Mouse (Mus musculus) C2C12 (cell line): ENCODE data around the gene Nr1h3. TPM values are rescaled to one million over a fixed set of nuclear protein-coding genes. Genes with fewer than 3 reads are reported as not detected.

Source experiments
- H3K27me3 ChIP-seq: one replicate; pipeline ENCODE4 v1.6.1; 2011; ENCODE audit not compliant: control insufficient read depth, insufficient read depth, insufficient read length
- H3K36me3 ChIP-seq: one replicate; pipeline ENCODE4 v1.6.1; 2011; ENCODE audit not compliant: control insufficient read depth, insufficient read depth
- H3K4me3 ChIP-seq: one replicate; pipeline ENCODE4 v1.5.1; 2011; ENCODE audit warnings: mild to moderate bottlenecking, control low read depth; ENCODE audit not compliant: poor library complexity, insufficient read depth, severe bottlenecking
- H3K79me2 ChIP-seq: one replicate; pipeline ENCODE4 v1.6.1; 2011; ENCODE audit not compliant: control insufficient read depth, insufficient read depth
- H3K79me3 ChIP-seq: one replicate; pipeline ENCODE4 v1.6.1; 2011; ENCODE audit warnings: low read depth, control low read depth
- H3ac ChIP-seq: one replicate; pipeline ENCODE3; 2011; ENCODE audit warnings: low read depth; ENCODE audit not compliant: control insufficient read depth, insufficient read length
- CEBPB ChIP-seq: IDR thresholded peaks from one replicate; pipeline ENCODE4 v1.6.1; 2011; ENCODE audit warnings: low read depth, mild to moderate bottlenecking, control low read depth, moderate library complexity
- CTCF ChIP-seq: IDR thresholded peaks from one replicate; pipeline ENCODE4 v1.5.1; 2011; ENCODE audit not compliant: control insufficient read depth, insufficient read depth, insufficient read length
- FOSL1 ChIP-seq: IDR thresholded peaks from one replicate; pipeline ENCODE4 v1.8.0; 2011; ENCODE audit warnings: mild to moderate bottlenecking, low read length; ENCODE audit not compliant: poor library complexity, insufficient read depth, severe bottlenecking
- MAX ChIP-seq: IDR thresholded peaks from one replicate; pipeline ENCODE4 v1.6.1; 2011; ENCODE audit warnings: mild to moderate bottlenecking, control low read depth
- MYOD1 ChIP-seq: IDR thresholded peaks from one replicate; pipeline ENCODE4 v1.6.1; 2011; ENCODE audit warnings: low read depth; ENCODE audit not compliant: control insufficient read depth, insufficient read length
- MYOG ChIP-seq: IDR thresholded peaks from one replicate; pipeline ENCODE4 v1.6.1; 2011; ENCODE audit not compliant: control insufficient read depth, insufficient read length; ENCODE audit errors: extremely low read depth
- USF1 ChIP-seq: IDR thresholded peaks from one replicate; pipeline ENCODE4 v1.6.1; 2011; ENCODE audit warnings: low read depth, mild to moderate bottlenecking, control low read depth, moderate library complexity
- polyA plus RNA-seq: library from polyadenylated mRNA; unstranded; fragments of >200 nt; fragmentation: generic; extraction: Trizol; gene quantifications from one replicate; pipeline ENCODE4 v1.2.1, GENCODE M21; 2012; ENCODE audit warnings: missing spikeins

Nr1h3 gene
- polyA plus RNA-seq, 1 experiment = 0.21 TPM

- Histone ChIP-seq H3K36me3 (no peaks in the 10 kb centered on the region), H3K4me3 (no peak overlapping the region), H3K79me2 (no peaks in the 10 kb centered on the region), H3K27me3 (no peaks in the 10 kb centered on the region), H3ac (no peak overlapping the region), H3K79me3 (no peaks in the 10 kb centered on the region)
- TF ChIP-seq CTCF = peak; percentile 71
- no peak for TF ChIP-seq MAX
These were observed 7.9 kb downstream of the Nr1h3 start for GRCm38 (mm10) chr2:91194624-91195332.

GRCm38 (mm10) chr2:91190501-91190900, 12.1 kb downstream of the Nr1h3 start:
- no peak overlapping the region for H3K4me3 ChIP-seq
- H3ac ChIP-seq = no peak overlapping the region
- no peaks in the 10 kb centered on the region for H3K79me3 ChIP-seq
- TF ChIP-seq MYOD1 = no peak
- no peak for TF ChIP-seq MAX
- no peak for TF ChIP-seq CEBPB
- no peak for TF ChIP-seq USF1
- H3K36me3 ChIP-seq = no peaks in the 10 kb centered on the region
- H3K27me3 ChIP-seq = no peaks in the 10 kb centered on the region
- H3K79me2 ChIP-seq = no peaks in the 10 kb centered on the region

- no peak overlapping the region for H3ac ChIP-seq
- H3K4me3 ChIP-seq = no peak overlapping the region
- no peak for TF ChIP-seq MAX
- no peak for TF ChIP-seq CTCF
- TF ChIP-seq MYOD1 = no peak
- no peak for TF ChIP-seq USF1
- TF ChIP-seq CEBPB = no peak
- TF ChIP-seq MYOG = no peak
- no peak for TF ChIP-seq FOSL1
- H3K36me3 ChIP-seq = no peaks in the 10 kb centered on the region
- H3K27me3 ChIP-seq = no peaks in the 10 kb centered on the region
- no peaks in the 10 kb centered on the region for H3K79me2 ChIP-seq
- H3K79me3 ChIP-seq = no peaks in the 10 kb centered on the region
These were observed 15.2 kb downstream of the Nr1h3 start for GRCm38 (mm10) chr2:91187431-91187830.

GRCm38 (mm10) chr2:91186208-91186607, 16.4 kb downstream of the Nr1h3 start:
- no peak for TF ChIP-seq MYOD1
- TF ChIP-seq MYOG = no peak
- no peak for TF ChIP-seq CTCF
- no peak for TF ChIP-seq MAX
- no peak for TF ChIP-seq FOSL1
- no peak for TF ChIP-seq USF1
- H3K79me2 ChIP-seq = peaks cover 7% of the 10 kb centered on the region
- H3K27me3 ChIP-seq = no peaks in the 10 kb centered on the region
- H3K79me3 ChIP-seq = no peaks in the 10 kb centered on the region
- H3ac ChIP-seq = no peak overlapping the region
- H3K36me3 ChIP-seq = no peaks in the 10 kb centered on the region
- H3K4me3 ChIP-seq = no peak overlapping the region

GRCm38 (mm10) chr2:91183711-91184405, 18.8 kb downstream of the Nr1h3 start, which contains the start of gene Madd:
Gene Madd (minus strand): TSS chr2:91183837.
- Histone ChIP-seq H3K27me3 (no peaks in the 10 kb centered on the region), H3K79me2 (peaks cover 7% of the 10 kb centered on the region), H3ac (peak within 1 kb of the TSS; percentile 60), H3K79me3 (no peaks in the 10 kb centered on the region), H3K4me3 (peak within 1 kb of the TSS; percentile 74), H3K36me3 (no peaks in the 10 kb centered on the region)
- no peak for TF ChIP-seq MAX
- no peak for TF ChIP-seq CEBPB
- no peak for TF ChIP-seq MYOG
- no peak for TF ChIP-seq CTCF
- TF ChIP-seq MYOD1 = no peak
- no peak for TF ChIP-seq FOSL1
- TF ChIP-seq USF1 = no peak

- Histone ChIP-seq H3K27me3 (no peaks in the 10 kb centered on the region), H3ac (no peak overlapping the region), H3K79me3 (no peaks in the 10 kb centered on the region), H3K79me2 (peaks cover 7% of the 10 kb centered on the region), H3K4me3 (peak overlapping the region; percentile 74), H3K36me3 (no peaks in the 10 kb centered on the region)
- TF ChIP-seq CEBPB (no peak), MAX (no peak), FOSL1 (no peak), CTCF (no peak), MYOD1 (no peak), MYOG (no peak), USF1 (no peak)
These were observed 19.5 kb downstream of the Nr1h3 start for GRCm38 (mm10) chr2:91183148-91183513.
